Mouse (Mus musculus) cerebellum, adult 2 months (tissue): ENCODE data around the gene Paics. TPM values are rescaled to one million over a fixed set of nuclear protein-coding genes. Genes with fewer than 3 reads are reported as not detected.

Experiments used
- DNase-seq, 2 experiments: peaks; one replicate each; pipeline ENCODE4 v3.0.0; 2021
- H3K27ac ChIP-seq: fragments of 200-500 bp; 2 replicates; pipeline ENCODE4 v1.5.1; 2012; ENCODE audit warnings: low read length, control low read depth, inconsistent platforms; ENCODE audit not compliant: insufficient read depth
- H3K27me3 ChIP-seq: fragments of 200-500 bp; 2 replicates; pipeline ENCODE4 v1.6.1; 2012; ENCODE audit warnings: inconsistent platforms, mild to moderate bottlenecking, low read length, moderate library complexity; ENCODE audit not compliant: control insufficient read depth, insufficient read depth
- H3K4me1 ChIP-seq: fragments of 200-500 bp; 2 replicates; pipeline ENCODE4 v1.6.1; 2011; ENCODE audit warnings: low read length; ENCODE audit not compliant: control insufficient read depth, insufficient read depth
- H3K4me3 ChIP-seq: fragments of 200-500 bp; replicated peaks from 2 replicates; pipeline ENCODE3; 2011; ENCODE audit warnings: mild to moderate bottlenecking, low read depth, low read length, control low read depth; ENCODE audit not compliant: insufficient read depth
- CTCF ChIP-seq: fragments of 200-500 bp; IDR thresholded peaks from 2 replicates; pipeline ENCODE4 v1.5.1; 2011; ENCODE audit warnings: low read depth, mild to moderate bottlenecking, control low read depth, low read length, moderate library complexity, borderline replicate concordance; ENCODE audit not compliant: insufficient read depth
- POLR2A ChIP-seq: fragments of 200-500 bp; IDR thresholded peaks from 2 replicates; pipeline ENCODE4 v1.6.1; 2011; ENCODE audit warnings: low read length, control low read depth, borderline replicate concordance; ENCODE audit not compliant: insufficient read depth
- WGBS: fragments of 180-500 bp; shearing (Covaris S2); methylation state at CpG from one replicate; pipeline ENCODE4 v1.1.7; 2018; 5-methylcytosine and 5-hydroxymethylcytosine counted together
- polyA plus RNA-seq: library from polyadenylated mRNA; depleted of rRNA; stranded (reverse); fragments of >200 nt; gene quantifications from 2 replicates; pipeline ENCODE4 v1.2.3, GENCODE M21; 2012

Paics gene
- polyA plus RNA-seq, 1 experiment, result 95.0 TPM

- no peak for TF ChIP-seq CTCF
- TF ChIP-seq POLR2A, result no peak
- 67% methylated on average over 3 of the region's 3 CpGs for WGBS
- Histone ChIP-seq H3K27me3 (no peaks in the 10 kb centered on the region), H3K4me3 (peak overlapping the region; percentile 70), H3K27ac (no peak overlapping the region), H3K4me1 (no peaks in the 10 kb centered on the region; the same call in 1 of the 2 replicates)
- no peak for DNase-seq
These were observed 22.4 kb downstream of the Paics start for GRCm38 (mm10) chr5:76973488-76973887.

GRCm38 (mm10) chr5:76974207-76974553 is 23.1 kb downstream of the Paics start:
- TF ChIP-seq CTCF (no peak), POLR2A (no peak)
- peak overlapping the region; percentile 70 for H3K4me3 ChIP-seq
- WGBS, result 2% methylated on average over 17 of the region's 17 CpGs
- no peaks in the 10 kb centered on the region; the same call in 1 of the 2 replicates for H3K4me1 ChIP-seq
- H3K27me3 ChIP-seq, result no peaks in the 10 kb centered on the region
- H3K27ac ChIP-seq, result no peak overlapping the region
- no peak for DNase-seq

GRCm38 (mm10) chr5:76974554-76975285 is 23.6 kb downstream of the Paics start, which contains the start of gene Srp72:
Gene Srp72 (plus strand): TSS chr5:76974683.
- DNase-seq, result peak; percentile 79 to 82
- Histone ChIP-seq H3K4me3 (peak within 1 kb of the TSS; percentile 70), H3K27me3 (no peaks in the 10 kb centered on the region), H3K27ac (peak within 1 kb of the TSS; percentile 86), H3K4me1 (no peaks in the 10 kb centered on the region; the same call in 1 of the 2 replicates)
- under 1% methylated on average over 60 of the region's 60 CpGs for WGBS
- peak; percentile 57; the same call in 1 of the 2 replicates for TF ChIP-seq POLR2A
- TF ChIP-seq CTCF, result no peak

GRCm38 (mm10) chr5:76975736-76976135 is 24.6 kb downstream of the Paics start:
- H3K4me1 ChIP-seq, result no peaks in the 10 kb centered on the region; the same call in 1 of the 2 replicates
- no peak overlapping the region for H3K4me3 ChIP-seq
- WGBS, result 53% methylated on average over 8 of the region's 8 CpGs
- no peak for TF ChIP-seq POLR2A
- no peak for TF ChIP-seq CTCF
- H3K27me3 ChIP-seq, result no peaks in the 10 kb centered on the region
- DNase-seq, result no peak
- no peak overlapping the region for H3K27ac ChIP-seq

GRCm38 (mm10) chr5:76984015-76984414 is 32.9 kb downstream of the Paics start:
- Histone ChIP-seq H3K27ac (no peak overlapping the region), H3K27me3 (no peaks in the 10 kb centered on the region), H3K4me1 (no peaks in the 10 kb centered on the region), H3K4me3 (no peak overlapping the region)
- 89% methylated on average over 11 of the region's 11 CpGs for WGBS
- TF ChIP-seq CTCF, result no peak
- no peak for DNase-seq

- TF ChIP-seq POLR2A (no peak), CTCF (no peak)
- Histone ChIP-seq H3K27ac (no peak overlapping the region), H3K4me1 (no peaks in the 10 kb centered on the region), H3K27me3 (no peaks in the 10 kb centered on the region), H3K4me3 (no peak overlapping the region)
- 96% methylated on average over 3 of the region's 3 CpGs for WGBS
- DNase-seq, result no peak
These were observed 39.7 kb downstream of the Paics start for GRCm38 (mm10) chr5:76990789-76991188.

- WGBS, result 93% methylated on average over 5 of the region's 5 CpGs
- H3K4me3 ChIP-seq, result no peak overlapping the region
- TF ChIP-seq POLR2A, result no peak
- no peak for TF ChIP-seq CTCF
- no peak for DNase-seq
- no peaks in the 10 kb centered on the region for H3K4me1 ChIP-seq
- H3K27me3 ChIP-seq, result no peaks in the 10 kb centered on the region
- H3K27ac ChIP-seq, result no peak overlapping the region
These were observed 42.2 kb downstream of the Paics start for GRCm38 (mm10) chr5:76993174-76993814.

- Histone ChIP-seq H3K4me3 (no peak overlapping the region), H3K27me3 (no peaks in the 10 kb centered on the region), H3K27ac (no peak overlapping the region), H3K4me1 (no peaks in the 10 kb centered on the region)
- TF ChIP-seq CTCF (peak; percentile 26; the same call in 1 of the 2 replicates), POLR2A (no peak)
- no peak for DNase-seq
- WGBS, result 34% methylated on average over 5 of the region's 5 CpGs
These were observed 47.3 kb downstream of the Paics start for GRCm38 (mm10) chr5:76998416-76998815.
